Comparison of ENCODE assay signal across 8 mouse cellular contexts in genomic region chr9:122886372-122887179, GRCm38 (mm10). TPM values are rescaled to one million over a fixed set of nuclear protein-coding genes. Genes with fewer than 3 reads are reported as not detected.
DNase-seq lines count a peak whose midpoint lies in the region; ATAC-seq lines count a peak whose summit lies in the region.

No protein-coding gene starts in this region.

- 7% methylated on average over 54 of the region's 54 CpGs for WGBS in hindbrain, embryonic 13.5 days

- DNase-seq in ZHBTc4 (ENCODE audit: low read depth, low spot score) = peak; percentile 61
- peak; percentile 67 for DNase-seq in cerebellum, postnatal 36 days
- DNase-seq in frontal cortex, postnatal 36 days (ENCODE audit: low spot score in 2 of 2) = peak; percentile 46 to 70
- peak; percentile 44 to 67 for DNase-seq in layer of hippocampus, postnatal 14 days (ENCODE audit: low spot score in 2 of 2)
- peak; percentile 63 for DNase-seq in lung, postnatal 14 days
- DNase-seq in ovary, postnatal 36 days (ENCODE audit: low spot score) = peak; percentile 51
- DNase-seq in thymus, postnatal 14 days = peak; percentile 73

- peaks cover 8% of the 10 kb centered on the region; the same call in 1 of the 2 replicates for H3K27me3 ChIP-seq in hindbrain, embryonic 13.5 days

- peaks cover 27% of the 10 kb centered on the region for H3K36me3 ChIP-seq in hindbrain, embryonic 13.5 days

- H3K27ac ChIP-seq in hindbrain, embryonic 13.5 days = peak overlapping the region; percentile 69

- ATAC-seq in hindbrain, embryonic 13.5 days (ENCODE audit: low FRiP score) = peak; percentile 95

- H3K4me2 ChIP-seq in hindbrain, embryonic 13.5 days = peak overlapping the region; percentile 82

- no peaks in the 10 kb centered on the region for H3K9me3 ChIP-seq in hindbrain, embryonic 13.5 days

- peaks cover 12% of the 10 kb centered on the region for H3K4me1 ChIP-seq in hindbrain, embryonic 13.5 days (replicated peaks)

- H3K4me3 ChIP-seq in hindbrain, embryonic 13.5 days = peak overlapping the region; percentile 73

- peak overlapping the region; percentile 85 for H3K9ac ChIP-seq in hindbrain, embryonic 13.5 days

RNA-seq across cellular contexts. Expression of gene Zkscan7, which starts 1.1 kb away (rescaled TPM):
- 3.9 and 4.5 TPM in 2 replicates for polyA plus RNA-seq in hindbrain, embryonic 13.5 days (2015; fragmentation: Nextera tagmentation; extraction: Ambion mirVana)
- total RNA-seq in layer of hippocampus, postnatal 14 days (2021) = 1 to 10 TPM; 5.3 to 6.8 TPM

RNA-seq across cellular contexts. Expression of gene Zfp445, which starts 20.8 kb away (rescaled TPM):
- polyA plus RNA-seq in hindbrain, embryonic 13.5 days (2015; fragmentation: Nextera tagmentation; extraction: Ambion mirVana) = 96.8 and 102 TPM in 2 replicates
- total RNA-seq in layer of hippocampus, postnatal 14 days (2021) = 100 to 1,000 TPM; 155 to 177 TPM

RNA-seq across cellular contexts. Expression of gene Zfp105, which starts 36.3 kb away (rescaled TPM):
- 24.8 and 24.9 TPM in 2 replicates for polyA plus RNA-seq in hindbrain, embryonic 13.5 days (2015; fragmentation: Nextera tagmentation; extraction: Ambion mirVana)
- total RNA-seq in layer of hippocampus, postnatal 14 days (2021) = 1 to 10 TPM; 6.8 to 9.1 TPM

RNA-seq across cellular contexts. Expression of gene Gm35549, which starts 42.7 kb away (rescaled TPM):
- 0.51 and 0.56 TPM in 2 replicates for polyA plus RNA-seq in hindbrain, embryonic 13.5 days (2015; fragmentation: Nextera tagmentation; extraction: Ambion mirVana)
- total RNA-seq in layer of hippocampus, postnatal 14 days (2021) = not detected

Comparison
In these comparisons a context has a peak if more than half of its experiments do, and no peak if none do; other contexts are left out.
1. Peak in every context shown above with its lines: DNase-seq, ATAC-seq, H3K4me3 ChIP-seq and H3K27ac ChIP-seq.